Mouse (Mus musculus) liver, embryonic 14.5 days (tissue): ENCODE measurements around the gene Morn2. TPM values are rescaled to one million over a fixed set of nuclear protein-coding genes. Genes with fewer than 3 reads are reported as not detected.

Experiments used
- ATAC-seq: fragments of 200-750 bp; cut with Nextera tagmentation; 2 replicates; pipeline ENCODE4 v1.8.0; 2017; ENCODE audit warnings: moderate number of reproducible peaks, mild to moderate bottlenecking, moderate library complexity; ENCODE audit not compliant: insufficient read depth
- DNase-seq, 3 experiments: peaks; one replicate each; pipeline ENCODE4 v3.0.0-alpha.2; 2012 to 2013; ENCODE audit warnings: low read depth in 3 of 3, low spot score in 3 of 3
- H3K27ac ChIP-seq: fragments of 300-500 bp; sonication (generic); 2 replicates; pipeline ENCODE4 v1.5.1; 2014; ENCODE audit warnings: moderate library complexity, mild to moderate bottlenecking, control low read depth, inconsistent platforms
- H3K27me3 ChIP-seq: fragments of 300-500 bp; sonication (generic); 2 replicates; pipeline ENCODE4 v1.6.1; 2014; ENCODE audit warnings: mild to moderate bottlenecking, low read length, moderate library complexity; ENCODE audit not compliant: control insufficient read depth, insufficient read depth
- H3K36me3 ChIP-seq: fragments of 300-500 bp; sonication (generic); replicated peaks from 2 replicates; pipeline ENCODE4 v1.6.1; 2014; ENCODE audit warnings: low read depth; ENCODE audit not compliant: control insufficient read depth, insufficient read depth
- H3K4me1 ChIP-seq, 2 experiments: fragments of 200-500 bp in 1 of 2; fragments of 300-500 bp in 1 of 2; sonication (generic) in 1 of 2; replicated peaks; 2 replicates each; pipeline ENCODE4 v1.6.1; 2012 to 2014; ENCODE audit warnings: antibody characterized with exemption in 1 of 2, inconsistent platforms in 1 of 2, low read length in 1 of 2; ENCODE audit not compliant: control insufficient read depth in 2 of 2, insufficient read depth in 2 of 2
- H3K4me2 ChIP-seq: fragments of 300-500 bp; sonication (generic); 2 replicates; pipeline ENCODE4 v1.6.1; 2014; ENCODE audit warnings: low read depth, mild to moderate bottlenecking, control low read depth, moderate library complexity
- H3K4me3 ChIP-seq, 2 experiments: fragments of 200-500 bp in 1 of 2; fragments of 300-500 bp in 1 of 2; sonication (generic) in 1 of 2; 2 replicates each; pipeline ENCODE4 v1.5.1; 2012 to 2014; ENCODE audit warnings: low read depth in 2 of 2, low read length in 2 of 2, mild to moderate bottlenecking in 2 of 2, control low read depth in 1 of 2, inconsistent platforms in 1 of 2, moderate library complexity in 1 of 2; ENCODE audit not compliant: insufficient read depth in 1 of 2
- H3K9ac ChIP-seq: fragments of 300-500 bp; sonication (generic); replicated peaks from 2 replicates; pipeline ENCODE4 v1.6.1; 2014; ENCODE audit warnings: mild to moderate bottlenecking, control low read depth, moderate library complexity
- H3K9me3 ChIP-seq: fragments of 300-500 bp; sonication (generic); 2 replicates; pipeline ENCODE4 v1.6.1; 2016; ENCODE audit warnings: low read length, mixed read lengths; ENCODE audit not compliant: control insufficient read depth
- CTCF ChIP-seq: IDR thresholded peaks from 2 replicates; pipeline ENCODE4 v1.5.1; 2016; ENCODE audit warnings: antibody characterized with exemption, low read depth, control low read depth
- EP300 ChIP-seq: IDR thresholded peaks from 2 replicates; pipeline ENCODE4 v1.6.1; 2016; ENCODE audit warnings: antibody characterized with exemption, low read depth
- WGBS: fragments of 180-500 bp; shearing (Covaris S2); extraction: QIAGEN DNeasy Blood & Tissue Kit; methylation state at CpG from one replicate; pipeline ENCODE4 v1.1.7; 2014; ENCODE audit not compliant: insufficient replicate concordance; 5-methylcytosine and 5-hydroxymethylcytosine counted together
- polyA plus RNA-seq, 2 experiments: library from polyadenylated mRNA; depleted of rRNA in 1 of 2; stranded (reverse) in 1 of 2; unstranded in 1 of 2; fragments of >200 nt; fragmentation: Nextera tagmentation in 1 of 2; extraction: Ambion mirVana in 1 of 2; gene quantifications; 2 replicates each; pipeline versions ENCODE4 v1.2.1 to v1.2.3; 2012 to 2014

The Morn2 gene
- polyA plus RNA-seq, 2 experiments = 2.8 to 9.1 TPM

DNA sequence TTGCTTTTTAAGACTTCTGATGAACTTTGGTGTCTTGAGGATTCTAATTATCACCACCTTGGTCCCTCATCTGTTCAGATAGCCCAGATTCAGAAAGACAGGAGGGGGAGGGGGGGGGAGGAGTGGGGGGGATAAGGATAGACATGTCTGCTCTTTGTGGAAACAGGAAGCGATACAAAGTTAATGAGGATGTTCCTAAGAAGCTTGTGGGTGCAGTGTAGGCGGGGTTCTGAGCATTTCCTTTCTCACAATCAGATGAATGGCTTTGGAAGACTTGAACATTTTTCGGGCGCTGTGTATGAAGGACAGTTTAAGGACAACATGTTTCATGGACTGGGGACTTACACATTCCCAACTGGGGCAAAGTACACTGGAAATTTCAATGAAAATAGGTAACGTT lies 5.3 kb downstream of the Morn2 start:
- Histone ChIP-seq H3K36me3 (no peaks in the 10 kb centered on the region), H3K9me3 (no peaks in the 10 kb centered on the region), H3K27ac (no peak overlapping the region), H3K4me3 (no peak overlapping the region), H3K27me3 (no peaks in the 10 kb centered on the region), H3K9ac (no peak overlapping the region), H3K4me2 (no peak overlapping the region), H3K4me1 (no peaks in the 10 kb centered on the region)
- 60% methylated on average over 5 of the region's 5 CpGs for WGBS
- no peak for DNase-seq
- no peak for TF ChIP-seq CTCF
- TF ChIP-seq EP300 = no peak
- no peak for ATAC-seq

DNA sequence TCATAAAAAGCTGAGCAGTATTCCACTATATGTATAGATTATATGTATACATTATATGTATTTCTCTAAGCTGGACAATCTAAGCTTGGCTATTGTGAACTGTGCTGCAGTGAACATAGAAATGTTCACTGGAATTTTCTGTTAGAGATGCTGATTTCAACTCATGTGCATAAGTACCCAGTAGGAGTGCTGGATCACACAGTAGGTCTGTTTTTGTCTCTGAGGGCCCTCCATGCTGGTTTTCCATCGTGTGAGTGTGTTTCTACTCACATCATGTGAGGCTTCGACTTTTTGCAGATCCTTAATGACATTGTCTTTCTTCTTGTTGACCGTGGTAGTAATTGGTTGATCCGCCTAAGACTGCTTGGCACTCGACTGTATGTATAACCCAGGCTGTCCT lies 8.8 kb downstream of the Morn2 start:
- 66% methylated on average over 5 of the region's 5 CpGs for WGBS
- ATAC-seq = no peak

DNA sequence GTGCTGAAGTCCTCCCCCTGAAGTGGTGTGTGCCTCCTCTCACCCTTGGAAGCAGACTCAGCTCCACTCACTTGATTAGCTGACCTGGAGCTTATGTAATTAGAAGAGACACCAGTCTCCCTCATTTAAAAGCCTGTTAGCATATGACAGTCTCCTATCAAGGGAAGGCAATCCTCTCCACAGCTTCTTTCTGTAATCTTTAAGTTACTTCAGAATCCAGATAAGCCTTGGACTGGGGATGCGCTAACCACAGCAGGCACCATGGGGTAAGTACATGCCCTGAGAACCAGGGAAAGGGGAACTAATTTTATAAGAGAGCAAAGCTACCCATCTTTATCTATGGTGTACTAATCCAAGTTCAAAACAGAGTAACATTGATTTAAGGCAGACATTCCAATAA lies 17.2 kb downstream of the Morn2 start, which contains the start of gene Arhgef33:
Gene Arhgef33, plus strand, starts transcription at position 157 of the 400 bp plus-strand sequence.
- 36% methylated on average over 1 of the region's 1 CpGs for WGBS
- no peak for TF ChIP-seq CTCF
- no peak for TF ChIP-seq EP300

More for the DNA sequence above, 8.8 kb downstream of the Morn2 start:
- Histone ChIP-seq H3K27ac (no peak overlapping the region), H3K36me3 (no peaks in the 10 kb centered on the region), H3K4me1 (no peaks in the 10 kb centered on the region), H3K4me2 (no peak overlapping the region), H3K9ac (no peak overlapping the region), H3K27me3 (no peaks in the 10 kb centered on the region), H3K9me3 (no peaks in the 10 kb centered on the region), H3K4me3 (no peak overlapping the region)
- TF ChIP-seq EP300 = no peak
- TF ChIP-seq CTCF = no peak
- DNase-seq = no peak

DNA sequence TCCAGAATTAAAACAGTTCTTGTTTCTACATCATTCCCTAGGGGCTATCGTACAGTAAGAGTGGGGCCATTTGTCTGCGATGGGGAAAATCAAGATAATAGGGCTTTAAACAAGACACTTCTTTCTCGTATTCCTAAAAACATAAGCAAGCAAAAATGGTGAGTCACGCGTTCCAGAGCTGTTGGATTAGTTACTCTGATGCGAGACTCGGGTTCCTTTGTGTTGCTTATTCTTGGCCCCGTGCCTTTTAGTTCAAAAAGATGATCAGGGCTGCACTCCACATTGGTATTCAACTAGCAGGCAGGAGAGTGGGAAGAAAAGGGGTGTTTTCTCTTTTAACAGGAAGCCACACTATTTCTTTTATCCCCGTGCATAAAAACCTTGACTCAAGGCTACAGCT lies 21.8 kb downstream of the Morn2 start:
- Histone ChIP-seq H3K4me3 (no peak overlapping the region), H3K27ac (no peak overlapping the region), H3K36me3 (no peaks in the 10 kb centered on the region), H3K4me2 (no peak overlapping the region), H3K4me1 (no peaks in the 10 kb centered on the region), H3K9ac (no peak overlapping the region), H3K9me3 (no peaks in the 10 kb centered on the region), H3K27me3 (no peaks in the 10 kb centered on the region; the same call in 1 of the 2 replicates)
- ATAC-seq = no peak
- no peak for DNase-seq
- 69% methylated on average over 9 of the region's 9 CpGs for WGBS
- TF ChIP-seq CTCF (no peak), EP300 (no peak)

More for the DNA sequence above, 17.2 kb downstream of the Morn2 start, which contains the start of gene Arhgef33:
- H3K4me3 ChIP-seq = no peak within 1 kb of the TSS
- no peak within 1 kb of the TSS for H3K27ac ChIP-seq
- no peak for DNase-seq
- no peaks in the 10 kb centered on the region for H3K36me3 ChIP-seq
- no peak within 1 kb of the TSS for H3K9ac ChIP-seq
- no peaks in the 10 kb centered on the region; the same call in 1 of the 2 replicates for H3K27me3 ChIP-seq
- ATAC-seq = no peak
- no peaks in the 10 kb centered on the region for H3K4me1 ChIP-seq
- no peak within 1 kb of the TSS for H3K4me2 ChIP-seq
- no peaks in the 10 kb centered on the region for H3K9me3 ChIP-seq

DNA sequence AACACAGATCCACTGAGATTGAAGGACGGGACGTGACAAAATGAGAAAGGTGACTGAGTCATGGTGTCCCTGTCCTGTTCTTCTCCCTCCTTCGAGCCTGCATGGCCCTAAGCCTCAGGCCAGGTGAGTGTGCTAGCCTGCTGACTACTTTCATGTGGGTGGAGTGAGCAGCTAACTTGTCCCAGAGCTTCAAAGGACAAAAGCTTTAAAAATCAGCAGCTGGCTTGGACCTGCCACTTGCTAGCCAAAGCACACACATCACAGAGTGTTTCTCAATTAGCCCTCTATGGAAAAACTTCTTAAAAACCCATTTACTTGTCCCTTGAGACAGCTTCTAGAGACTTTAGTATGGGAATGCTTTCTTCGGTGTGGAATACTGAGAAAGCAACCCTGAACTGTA lies 22.4 kb downstream of the Morn2 start:
- no peaks in the 10 kb centered on the region for H3K4me1 ChIP-seq
- no peak overlapping the region for H3K9ac ChIP-seq
- no peak for ATAC-seq
- H3K4me2 ChIP-seq = no peak overlapping the region
- H3K27me3 ChIP-seq = no peaks in the 10 kb centered on the region; the same call in 1 of the 2 replicates
- H3K27ac ChIP-seq = no peak overlapping the region
- H3K4me3 ChIP-seq = no peak overlapping the region
- H3K36me3 ChIP-seq = no peaks in the 10 kb centered on the region
- no peak for DNase-seq
- TF ChIP-seq CTCF = no peak
- no peak for TF ChIP-seq EP300
- no peaks in the 10 kb centered on the region for H3K9me3 ChIP-seq
- 57% methylated on average over 4 of the region's 4 CpGs for WGBS
